Mouse (Mus musculus): ENCODE measurements around the gene Atad1. TPM values are rescaled to one million over a fixed set of nuclear protein-coding genes. Genes with fewer than 3 reads are reported as not detected.
A peak's percentile ranks its signal among the peaks of the same experiment; 100 is the strongest.

Gene Atad1
- polyA plus RNA-seq, 1 experiment from 2014 or later = 49.6 TPM

DNA sequence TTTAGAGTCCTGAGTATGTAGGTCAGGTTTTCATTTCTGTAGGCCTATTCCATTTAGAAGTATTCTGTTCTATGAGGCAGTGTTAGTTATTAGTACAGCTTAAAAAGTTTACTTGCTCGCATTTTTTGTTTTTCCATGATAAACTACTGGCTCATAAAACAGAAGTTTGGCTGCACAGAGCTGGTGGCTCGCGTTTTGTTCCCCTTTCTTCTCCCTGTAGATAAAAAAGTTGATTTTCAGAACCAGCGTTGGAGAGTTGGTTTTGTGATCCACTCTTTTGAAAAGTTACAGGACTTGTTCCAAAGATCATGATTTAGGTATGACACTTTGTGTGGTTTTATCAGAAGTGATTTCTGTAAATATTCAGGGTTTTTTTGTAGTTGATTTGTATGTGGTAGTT is 22.9 kb upstream of the Atad1 start:
- H3K27me3 ChIP-seq (replicated peaks; ENCODE audit: control insufficient read depth, insufficient read depth, low read length) = no peaks in the 10 kb centered on the region
- H3K9ac ChIP-seq (ENCODE audit: low read depth, low read length) = no peak overlapping the region
- 54% methylated on average over 4 of the region's 4 CpGs for WGBS
- H3K36me3 ChIP-seq (ENCODE audit: control insufficient read depth, insufficient read depth) = peaks cover 4% of the 10 kb centered on the region; the same call in 1 of the 2 replicates
- no peak for ATAC-seq
- peak overlapping the region; percentile 35; the same call in 1 of the 2 replicates for H3K4me2 ChIP-seq (replicated peaks; ENCODE audit: low read depth)
- no peaks in the 10 kb centered on the region for H3K9me3 ChIP-seq (ENCODE audit: control insufficient read depth)
- peaks cover 8% of the 10 kb centered on the region; the same call in 1 of the 2 replicates for H3K4me1 ChIP-seq (replicated peaks; ENCODE audit: control insufficient read depth, insufficient read depth, low read length)
- no peak overlapping the region for H3K4me3 ChIP-seq (ENCODE audit: low read depth, low read length)
- H3K27ac ChIP-seq (ENCODE audit: low read depth, low read length) = no peak overlapping the region
- no peak for TF ChIP-seq CTCF (IDR thresholded peaks at IDR 0.05; ENCODE audit: low read depth)

DNA sequence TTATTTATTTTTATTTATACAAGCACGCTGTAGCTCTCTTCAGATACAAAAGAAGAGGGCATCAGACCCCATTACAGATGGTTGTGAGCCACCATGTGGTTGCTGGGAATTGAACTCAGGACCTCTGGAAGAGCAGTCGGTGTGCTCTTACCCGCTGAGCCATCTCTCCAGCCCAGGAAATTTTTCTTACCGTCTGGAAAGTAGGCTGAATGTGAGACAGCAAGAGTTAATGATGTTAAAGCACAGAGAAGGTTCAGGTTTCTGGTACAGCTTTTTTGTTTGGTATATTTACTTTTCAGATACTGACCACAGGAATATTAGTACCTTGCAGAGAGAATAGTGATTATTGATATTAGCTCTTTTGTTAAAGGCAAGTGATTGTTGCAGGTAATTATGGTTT is 21.6 kb upstream of the Atad1 start:
- Histone ChIP-seq H3K9me3 (ENCODE audit: control insufficient read depth) (no peaks in the 10 kb centered on the region), H3K4me2 (replicated peaks; ENCODE audit: low read depth) (peak overlapping the region; percentile 90), H3K36me3 (ENCODE audit: control insufficient read depth, insufficient read depth) (peaks cover 4% of the 10 kb centered on the region; the same call in 1 of the 2 replicates), H3K9ac (ENCODE audit: low read depth, low read length) (no peak overlapping the region), H3K27ac (ENCODE audit: low read depth, low read length) (no peak overlapping the region), H3K4me3 (ENCODE audit: low read depth, low read length) (peak overlapping the region; percentile 96; the same call in 1 of the 2 replicates), H3K4me1 (replicated peaks; ENCODE audit: control insufficient read depth, insufficient read depth, low read length) (peaks cover 8% of the 10 kb centered on the region; the same call in 1 of the 2 replicates), H3K27me3 (replicated peaks; ENCODE audit: control insufficient read depth, insufficient read depth, low read length) (no peaks in the 10 kb centered on the region)
- 56% methylated on average over 4 of the region's 4 CpGs for WGBS
- no peak for TF ChIP-seq CTCF (IDR thresholded peaks at IDR 0.05; ENCODE audit: low read depth)
- no peak for ATAC-seq

GRCm38 (mm10) chr19:32760499-32760898 is 20.9 kb upstream of the Atad1 start:
- peak overlapping the region; percentile 90 for H3K4me2 ChIP-seq (replicated peaks; ENCODE audit: low read depth)
- no peaks in the 10 kb centered on the region for H3K27me3 ChIP-seq (replicated peaks; ENCODE audit: control insufficient read depth, insufficient read depth, low read length)
- no peaks in the 10 kb centered on the region for H3K36me3 ChIP-seq (ENCODE audit: control insufficient read depth, insufficient read depth)
- peaks cover 8% of the 10 kb centered on the region; the same call in 1 of the 2 replicates for H3K4me1 ChIP-seq (replicated peaks; ENCODE audit: control insufficient read depth, insufficient read depth, low read length)
- H3K9ac ChIP-seq (ENCODE audit: low read depth, low read length) = peak overlapping the region; percentile 23; the same call in 1 of the 2 replicates
- no peak overlapping the region for H3K27ac ChIP-seq (ENCODE audit: low read depth, low read length)
- 14% methylated on average over 6 of the region's 6 CpGs for WGBS
- TF ChIP-seq CTCF (IDR thresholded peaks at IDR 0.05; ENCODE audit: low read depth) = no peak
- no peak for ATAC-seq
- H3K9me3 ChIP-seq (ENCODE audit: control insufficient read depth) = no peaks in the 10 kb centered on the region
- peak overlapping the region; percentile 96 for H3K4me3 ChIP-seq (ENCODE audit: low read depth, low read length)

DNA sequence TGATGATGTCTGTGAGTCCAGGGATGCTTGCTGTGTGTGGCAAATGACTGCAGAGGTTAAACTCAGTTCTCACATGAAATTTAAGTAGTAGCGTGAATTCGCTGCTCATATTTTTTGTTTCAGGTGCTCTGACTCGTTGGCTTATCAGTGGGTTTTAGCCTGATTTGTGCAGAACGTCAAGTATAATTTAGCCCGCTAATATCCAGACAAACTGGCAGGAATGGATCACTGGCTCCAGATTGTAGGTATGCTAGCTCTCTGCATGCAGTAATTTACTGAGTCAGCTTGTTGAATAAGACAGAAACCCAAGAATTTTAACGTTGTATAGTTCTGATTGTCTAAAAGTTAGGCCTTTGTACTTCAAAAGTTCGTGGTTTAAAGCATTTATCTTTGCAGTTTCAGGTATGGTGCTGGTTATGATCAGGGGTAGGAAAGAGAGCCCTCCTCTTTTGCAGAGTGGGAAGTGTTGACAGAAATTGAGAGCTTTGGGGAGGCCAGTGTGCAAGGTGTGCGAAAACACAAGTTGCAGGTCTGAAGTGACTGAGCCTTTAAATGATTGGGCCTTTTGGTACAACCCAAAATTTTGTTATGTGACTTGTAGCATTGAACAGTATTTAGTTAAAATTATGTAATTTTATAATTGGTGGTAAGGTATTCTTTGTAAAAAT is 19.9 kb upstream of the Atad1 start:
- no peaks in the 10 kb centered on the region for H3K27me3 ChIP-seq (replicated peaks; ENCODE audit: control insufficient read depth, insufficient read depth, low read length)
- WGBS = 3% methylated on average over 8 of the region's 8 CpGs
- H3K4me2 ChIP-seq (replicated peaks; ENCODE audit: low read depth) = peak overlapping the region; percentile 90
- peaks cover 8% of the 10 kb centered on the region; the same call in 1 of the 2 replicates for H3K4me1 ChIP-seq (replicated peaks; ENCODE audit: control insufficient read depth, insufficient read depth, low read length)
- H3K4me3 ChIP-seq (ENCODE audit: low read depth, low read length) = peak overlapping the region; percentile 96
- ATAC-seq = no peak
- H3K27ac ChIP-seq (ENCODE audit: low read depth, low read length) = no peak overlapping the region
- H3K36me3 ChIP-seq (ENCODE audit: control insufficient read depth, insufficient read depth) = no peaks in the 10 kb centered on the region
- no peaks in the 10 kb centered on the region for H3K9me3 ChIP-seq (ENCODE audit: control insufficient read depth)
- H3K9ac ChIP-seq (ENCODE audit: low read depth, low read length) = peak overlapping the region; percentile 97
- TF ChIP-seq CTCF (IDR thresholded peaks at IDR 0.05; ENCODE audit: low read depth) = no peak

GRCm38 (mm10) chr19:32758793-32759161 is 19.2 kb upstream of the Atad1 start:
- Histone ChIP-seq H3K36me3 (ENCODE audit: control insufficient read depth, insufficient read depth) (no peaks in the 10 kb centered on the region), H3K4me1 (replicated peaks; ENCODE audit: control insufficient read depth, insufficient read depth, low read length) (0 out of 2 replicates have a peak, but pooled peaks cover 2% of the 10 kb centered on the region), H3K4me3 (ENCODE audit: low read depth, low read length) (peak overlapping the region; percentile 96), H3K9me3 (ENCODE audit: control insufficient read depth) (no peaks in the 10 kb centered on the region), H3K27ac (ENCODE audit: low read depth, low read length) (peak overlapping the region; percentile 99; the same call in 1 of the 2 replicates), H3K4me2 (replicated peaks; ENCODE audit: low read depth) (peak overlapping the region; percentile 90), H3K9ac (ENCODE audit: low read depth, low read length) (peak overlapping the region; percentile 97), H3K27me3 (replicated peaks; ENCODE audit: control insufficient read depth, insufficient read depth, low read length) (no peaks in the 10 kb centered on the region)
- no peak for TF ChIP-seq CTCF (IDR thresholded peaks at IDR 0.05; ENCODE audit: low read depth)
- ATAC-seq = no peak
- under 1% methylated on average over 11 of the region's 11 CpGs for WGBS

DNA sequence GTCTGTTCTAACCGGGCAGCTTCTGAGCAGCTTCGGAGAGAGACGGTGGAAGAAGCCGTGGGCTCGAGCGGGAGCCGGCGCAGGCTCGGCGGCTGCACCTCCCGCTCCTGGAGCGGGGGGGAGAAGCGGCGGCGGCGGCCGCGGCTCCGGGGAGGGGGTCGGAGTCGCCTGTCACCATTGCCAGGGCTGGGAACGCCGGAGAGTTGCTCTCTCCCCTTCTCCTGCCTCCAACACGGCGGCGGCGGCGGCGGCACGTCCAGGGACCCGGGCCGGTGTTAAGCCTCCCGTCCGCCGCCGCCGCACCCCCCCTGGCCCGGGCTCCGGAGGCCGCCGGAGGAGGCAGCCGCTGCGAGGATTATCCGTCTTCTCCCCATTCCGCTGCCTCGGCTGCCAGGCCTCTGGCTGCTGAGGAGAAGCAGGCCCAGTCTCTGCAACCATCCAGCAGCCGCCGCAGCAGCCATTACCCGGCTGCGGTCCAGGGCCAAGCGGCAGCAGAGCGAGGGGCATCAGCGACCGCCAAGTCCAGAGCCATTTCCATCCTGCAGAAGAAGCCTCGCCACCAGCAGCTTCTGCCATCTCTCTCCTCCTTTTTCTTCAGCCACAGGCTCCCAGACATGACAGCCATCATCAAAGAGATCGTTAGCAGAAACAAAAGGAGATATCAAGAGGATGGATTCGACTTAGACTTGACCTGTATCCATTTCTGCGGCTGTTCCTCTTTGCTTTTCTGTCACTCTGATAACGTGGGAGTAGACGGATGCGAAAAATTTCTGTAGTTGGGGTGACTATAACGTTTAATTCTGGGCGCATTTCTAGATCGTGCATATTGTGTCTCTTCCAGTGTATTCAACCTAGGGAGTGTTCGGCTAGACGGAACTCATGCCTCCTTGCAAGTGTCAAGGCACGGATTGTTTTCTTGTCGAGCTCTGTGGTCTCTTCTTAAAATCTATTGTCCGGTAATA is 18.5 kb upstream of the Atad1 start:
- Histone ChIP-seq H3K9ac (ENCODE audit: low read depth, low read length) (peak overlapping the region; percentile 97), H3K36me3 (ENCODE audit: control insufficient read depth, insufficient read depth) (no peaks in the 10 kb centered on the region), H3K27me3 (replicated peaks; ENCODE audit: control insufficient read depth, insufficient read depth, low read length) (no peaks in the 10 kb centered on the region), H3K4me3 (ENCODE audit: low read depth, low read length) (peak overlapping the region; percentile 96), H3K4me2 (replicated peaks; ENCODE audit: low read depth) (peak overlapping the region; percentile 90), H3K4me1 (replicated peaks; ENCODE audit: control insufficient read depth, insufficient read depth, low read length) (no peaks in the 10 kb centered on the region), H3K27ac (ENCODE audit: low read depth, low read length) (peak overlapping the region; percentile 99), H3K9me3 (ENCODE audit: control insufficient read depth) (no peaks in the 10 kb centered on the region)
- WGBS = under 1% methylated on average over 58 of the region's 69 CpGs
- no peak for TF ChIP-seq CTCF (IDR thresholded peaks at IDR 0.05; ENCODE audit: low read depth)
- ATAC-seq = 0 out of 2 replicates have a peak, but pooled peaks have one; percentile 1
